Mouse (Mus musculus): ENCODE data around the gene Syngap1. TPM values are rescaled to one million over a fixed set of nuclear protein-coding genes. Genes with fewer than 3 reads are reported as not detected.
A peak's percentile ranks its signal among the peaks of the same experiment; 100 is the strongest.
"Not testable (repeated sequence)": the region's sequence is repeated elsewhere in the genome, so short reads cannot be mapped to it uniquely, and the experiment has no call there.

Gene Syngap1
- polyA plus RNA-seq, 1 experiment from 2014 or later: 0.70 TPM

DNA sequence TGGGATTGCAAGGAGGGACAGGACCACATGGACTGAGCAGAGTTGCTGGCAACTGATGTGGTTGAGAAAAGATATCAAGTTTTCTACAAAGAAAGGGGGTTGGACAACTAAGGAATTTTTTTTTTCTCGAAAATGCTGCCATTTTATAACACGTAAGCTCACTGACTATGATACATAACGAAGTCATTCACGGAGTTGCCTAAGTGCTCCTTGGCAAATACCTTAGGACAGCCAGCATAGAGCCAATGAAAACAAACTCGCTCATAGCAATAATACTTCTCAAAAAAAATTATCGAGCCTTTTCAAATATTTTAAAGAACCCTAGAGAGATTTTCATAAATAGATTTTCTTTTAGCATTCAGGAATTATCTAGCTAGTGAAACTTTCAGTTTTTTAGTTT lies 40.1 kb upstream of the Syngap1 start:
- Histone ChIP-seq H3K4me2 (replicated peaks; ENCODE audit: low read depth) (no peak overlapping the region), H3K9ac (ENCODE audit: low read length) (no peak overlapping the region), H3K27me3 (ENCODE audit: control insufficient read depth, insufficient read depth, low read length) (no peaks in the 10 kb centered on the region), H3K36me3 (ENCODE audit: control insufficient read depth, insufficient read depth, low read length) (no peaks in the 10 kb centered on the region), H3K4me3 (ENCODE audit: low read depth, low read length) (no peak overlapping the region), H3K9me3 (ENCODE audit: control insufficient read depth, low read length) (no peaks in the 10 kb centered on the region), H3K4me1 (replicated peaks; ENCODE audit: control insufficient read depth, insufficient read depth) (no peaks in the 10 kb centered on the region), H3K27ac (replicated peaks) (no peak overlapping the region)
- ATAC-seq (ENCODE audit: low FRiP score, low TSS enrichment) (no peak), DNase-seq (ENCODE audit: low spot score) (no peak)
- WGBS: 80% methylated on average over 6 of the region's 6 CpGs
- TF ChIP-seq CTCF (IDR thresholded peaks at IDR 0.05; ENCODE audit: low read depth) (no peak), EP300 (optimal IDR thresholded peaks at IDR 0.05) (no peak)

GRCm38 (mm10) chr17:26904320-26904719 lies 36.7 kb upstream of the Syngap1 start:
- DNase-seq (ENCODE audit: low spot score) (no peak), ATAC-seq (ENCODE audit: low FRiP score, low TSS enrichment) (no peak)
- H3K27ac ChIP-seq (replicated peaks): no peak overlapping the region
- WGBS: 45% methylated on average over 5 of the region's 5 CpGs
- no peaks in the 10 kb centered on the region for H3K27me3 ChIP-seq (ENCODE audit: control insufficient read depth, insufficient read depth, low read length)
- H3K9me3 ChIP-seq (ENCODE audit: control insufficient read depth, low read length): no peaks in the 10 kb centered on the region
- no peaks in the 10 kb centered on the region for H3K36me3 ChIP-seq (ENCODE audit: control insufficient read depth, insufficient read depth, low read length)
- peak; percentile 45 for TF ChIP-seq CTCF (IDR thresholded peaks at IDR 0.05; ENCODE audit: low read depth)
- no peak for TF ChIP-seq EP300 (optimal IDR thresholded peaks at IDR 0.05)
- no peak overlapping the region for H3K9ac ChIP-seq (ENCODE audit: low read length)
- no peaks in the 10 kb centered on the region for H3K4me1 ChIP-seq (replicated peaks; ENCODE audit: control insufficient read depth, insufficient read depth)
- no peak overlapping the region for H3K4me3 ChIP-seq (ENCODE audit: low read depth, low read length)
- no peak overlapping the region for H3K4me2 ChIP-seq (replicated peaks; ENCODE audit: low read depth)

GRCm38 (mm10) chr17:26907506-26907905 lies 33.5 kb upstream of the Syngap1 start:
- not testable (repeated sequence) for H3K4me1 ChIP-seq (replicated peaks; ENCODE audit: control insufficient read depth, insufficient read depth); H3K27me3 ChIP-seq (ENCODE audit: control insufficient read depth, insufficient read depth, low read length); H3K27ac ChIP-seq (replicated peaks); H3K4me2 ChIP-seq (replicated peaks; ENCODE audit: low read depth); DNase-seq (ENCODE audit: low spot score); H3K36me3 ChIP-seq (ENCODE audit: control insufficient read depth, insufficient read depth, low read length); H3K9ac ChIP-seq (ENCODE audit: low read length); H3K4me3 ChIP-seq (ENCODE audit: low read depth, low read length); ATAC-seq (ENCODE audit: low FRiP score, low TSS enrichment); H3K9me3 ChIP-seq (ENCODE audit: control insufficient read depth, low read length)
- WGBS: 94% methylated on average over 14 of the region's 15 CpGs

- Histone ChIP-seq H3K9me3 (ENCODE audit: control insufficient read depth, low read length) (no peaks in the 10 kb centered on the region), H3K4me1 (replicated peaks; ENCODE audit: control insufficient read depth, insufficient read depth) (no peaks in the 10 kb centered on the region), H3K36me3 (ENCODE audit: control insufficient read depth, insufficient read depth, low read length) (no peaks in the 10 kb centered on the region), H3K4me2 (replicated peaks; ENCODE audit: low read depth) (no peak overlapping the region), H3K27ac (replicated peaks) (no peak overlapping the region), H3K27me3 (ENCODE audit: control insufficient read depth, insufficient read depth, low read length) (no peaks in the 10 kb centered on the region), H3K9ac (ENCODE audit: low read length) (no peak overlapping the region), H3K4me3 (ENCODE audit: low read depth, low read length) (no peak overlapping the region)
- WGBS: 24% methylated on average over 1 of the region's 1 CpGs
- no peak for ATAC-seq (ENCODE audit: low FRiP score, low TSS enrichment)
- no peak for DNase-seq (ENCODE audit: low spot score)
- TF ChIP-seq EP300 (optimal IDR thresholded peaks at IDR 0.05): no peak
- no peak for TF ChIP-seq CTCF (IDR thresholded peaks at IDR 0.05; ENCODE audit: low read depth)
Observed at GRCm38 (mm10) chr17:26915248-26915647, 25.8 kb upstream of the Syngap1 start.

DNA sequence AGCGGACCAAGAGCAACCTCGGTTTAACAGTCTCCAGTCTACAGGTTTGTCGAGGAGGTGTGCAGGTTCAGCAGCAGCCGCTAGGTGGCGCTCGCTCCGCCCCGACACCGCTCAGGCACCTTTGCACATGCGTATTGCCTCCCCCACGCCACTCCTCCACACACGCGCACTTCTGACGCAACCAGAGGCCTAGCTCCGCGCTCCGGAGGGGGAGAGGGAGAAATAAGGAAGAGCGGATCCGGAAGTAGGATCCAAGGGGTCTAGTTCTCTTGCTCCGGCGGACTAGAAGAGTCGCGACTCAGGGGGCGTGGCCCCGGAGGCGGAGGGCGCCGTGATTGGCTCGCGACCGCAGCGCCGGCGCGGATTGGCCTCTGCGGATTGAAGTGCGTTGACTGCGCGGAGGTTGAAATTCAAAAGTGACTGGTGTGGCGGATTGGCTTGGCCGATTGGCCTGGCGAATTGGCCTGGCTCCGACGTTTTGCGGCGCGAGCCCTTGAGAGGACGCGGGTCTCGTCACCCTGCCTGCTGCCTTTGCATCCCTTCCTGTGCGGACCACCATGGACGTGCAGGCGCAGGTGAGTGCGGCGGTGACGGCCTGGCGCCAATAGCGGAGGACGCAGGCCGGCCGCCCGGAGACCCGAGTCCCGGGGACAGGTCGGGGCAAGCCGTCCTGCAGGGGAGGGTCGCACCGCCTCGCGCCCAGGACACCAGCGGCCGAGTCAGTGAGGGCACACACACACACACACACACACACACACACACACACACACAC lies 24.2 kb upstream of the Syngap1 start, which contains the start of gene Kifc5b:
TSS of gene Kifc5b (plus strand) at position 381 of the 772 bp plus-strand sequence.
- peak; percentile 100 for TF ChIP-seq CTCF (IDR thresholded peaks at IDR 0.05; ENCODE audit: low read depth)
- TF ChIP-seq EP300 (optimal IDR thresholded peaks at IDR 0.05): no peak
- no peaks in the 10 kb centered on the region for H3K9me3 ChIP-seq (ENCODE audit: control insufficient read depth, low read length)
- peak within 1 kb of the TSS; percentile 64 for H3K9ac ChIP-seq (ENCODE audit: low read length)
- no peaks in the 10 kb centered on the region for H3K36me3 ChIP-seq (ENCODE audit: control insufficient read depth, insufficient read depth, low read length)
- H3K4me1 ChIP-seq (replicated peaks; ENCODE audit: control insufficient read depth, insufficient read depth): no peaks in the 10 kb centered on the region
- H3K4me3 ChIP-seq (ENCODE audit: low read depth, low read length): peak within 1 kb of the TSS; percentile 59
- no peak within 1 kb of the TSS for H3K27ac ChIP-seq (replicated peaks)
- ATAC-seq (ENCODE audit: low FRiP score, low TSS enrichment): peak; percentile 100
- H3K4me2 ChIP-seq (replicated peaks; ENCODE audit: low read depth): peak within 1 kb of the TSS; percentile 60
- H3K27me3 ChIP-seq (ENCODE audit: control insufficient read depth, insufficient read depth, low read length): no peaks in the 10 kb centered on the region
- peak; percentile 100 for DNase-seq (ENCODE audit: low spot score)
- under 1% methylated on average over 68 of the region's 72 CpGs for WGBS

- ATAC-seq (ENCODE audit: low FRiP score, low TSS enrichment); H3K9me3 ChIP-seq (ENCODE audit: control insufficient read depth, low read length); DNase-seq (ENCODE audit: low spot score); H3K27me3 ChIP-seq (ENCODE audit: control insufficient read depth, insufficient read depth, low read length); H3K27ac ChIP-seq (replicated peaks); H3K4me1 ChIP-seq (replicated peaks; ENCODE audit: control insufficient read depth, insufficient read depth); H3K36me3 ChIP-seq (ENCODE audit: control insufficient read depth, insufficient read depth, low read length): not testable (repeated sequence)
- Histone ChIP-seq H3K9ac (ENCODE audit: low read length) (peak overlapping the region; percentile 64), H3K4me2 (replicated peaks; ENCODE audit: low read depth) (peak overlapping the region; percentile 60), H3K4me3 (ENCODE audit: low read depth, low read length) (peak overlapping the region; percentile 59)
- 1% methylated on average over 11 of the region's 12 CpGs for WGBS
Observed at GRCm38 (mm10) chr17:26917560-26917959, 23.5 kb upstream of the Syngap1 start.
